ENCODE assay signal across 16 mouse cellular contexts in genomic region chr5:34217756-34218155, GRCm38 (mm10). TPM values are rescaled to one million over a fixed set of nuclear protein-coding genes. Genes with fewer than 3 reads are reported as not detected.
DNase-seq lines count a peak whose midpoint lies in the region; ATAC-seq and TF ChIP-seq lines count a peak whose summit lies in the region.
"Had no signal": no experiment of that assay in that cellular context is flagged by ENCODE, and none has a peak within 500 bp of the region (broad histone marks: within the 10 kb centered on the region; RNA-seq: fewer than 3 reads in every experiment).

No protein-coding gene starts in this region.

- no peaks in the 10 kb centered on the region for H3K27me3 ChIP-seq in limb, embryonic 14.5 days (ENCODE audit: control insufficient read depth, insufficient read depth, low read length)
- no peaks in the 10 kb centered on the region for H3K27me3 ChIP-seq in limb, embryonic 10.5 days (ENCODE audit: low read depth, poor library complexity, severe bottlenecking)
- no peaks in the 10 kb centered on the region for H3K27me3 ChIP-seq in embryonic facial prominence, embryonic 11.5 days (ENCODE audit: control insufficient read depth, insufficient read depth, low read length)
- peaks cover 10% of the 10 kb centered on the region for H3K27me3 ChIP-seq in heart, embryonic 11.5 days (ENCODE audit: control insufficient read depth, insufficient read depth, low read length)
- peaks cover 43% of the 10 kb centered on the region for H3K27me3 ChIP-seq in myocyte (ENCODE audit: control insufficient read depth, insufficient read depth, insufficient read length)
- H3K27me3 ChIP-seq: forebrain, embryonic 13.5 days had no signal

- H3K9ac ChIP-seq in limb, embryonic 14.5 days (ENCODE audit: low read depth, low read length, severe bottlenecking), result no peak overlapping the region
- H3K9ac ChIP-seq in embryonic facial prominence, embryonic 11.5 days (replicated peaks; ENCODE audit: low read length), result no peak overlapping the region
- no peak overlapping the region for H3K9ac ChIP-seq in heart, embryonic 11.5 days (ENCODE audit: low read depth, low read length)
- H3K9ac ChIP-seq: forebrain, embryonic 13.5 days; limb, embryonic 15.5 days; liver, postnatal 0 days had no signal

- ATAC-seq in limb, embryonic 14.5 days (ENCODE audit: low FRiP score, low read depth), result peak; percentile 41; the same call in 1 of the 2 replicates
- no peak for ATAC-seq in embryonic facial prominence, embryonic 11.5 days (replicated peaks; ENCODE audit: insufficient number of reproducible peaks, low FRiP score, low TSS enrichment, low read depth)
- ATAC-seq in heart, embryonic 11.5 days (replicated peaks; ENCODE audit: insufficient number of reproducible peaks, low FRiP score, low TSS enrichment), result peak; percentile 57
- no peak for ATAC-seq in megakaryocyte-erythroid progenitor cell, adult 5-6 weeks (replicated peaks; ENCODE audit: low FRiP score, low TSS enrichment, poor library complexity, severe bottlenecking)
- ATAC-seq: forebrain, embryonic 13.5 days; intestine, postnatal 0 days; liver, postnatal 0 days had no signal

- no peak overlapping the region for H3K27ac ChIP-seq in limb, embryonic 14.5 days (replicated peaks; ENCODE audit: low read depth, low read length)
- H3K27ac ChIP-seq in limb, embryonic 10.5 days, result no peak overlapping the region
- no peak overlapping the region for H3K27ac ChIP-seq in embryonic facial prominence, embryonic 11.5 days (replicated peaks; ENCODE audit: low read depth, low read length)
- no peak overlapping the region for H3K27ac ChIP-seq in heart, embryonic 11.5 days (ENCODE audit: low read depth, low read length)
- H3K27ac ChIP-seq: forebrain, embryonic 13.5 days; limb, embryonic 15.5 days had no signal

- no peaks in the 10 kb centered on the region for H3K9me3 ChIP-seq in limb, embryonic 14.5 days (ENCODE audit: control insufficient read depth, low read length)
- no peaks in the 10 kb centered on the region for H3K9me3 ChIP-seq in limb, embryonic 10.5 days (replicated peaks)
- H3K9me3 ChIP-seq in embryonic facial prominence, embryonic 11.5 days (replicated peaks; ENCODE audit: control insufficient read depth, low read length), result no peaks in the 10 kb centered on the region
- H3K9me3 ChIP-seq in heart, embryonic 11.5 days (replicated peaks; ENCODE audit: control insufficient read depth, low read length), result no peaks in the 10 kb centered on the region
- H3K9me3 ChIP-seq: forebrain, embryonic 13.5 days; limb, embryonic 15.5 days had no signal

- H3K4me3 ChIP-seq in limb, embryonic 14.5 days (replicated peaks; ENCODE audit: low read length), result no peak overlapping the region
- H3K4me3 ChIP-seq in limb, embryonic 10.5 days, result no peak overlapping the region
- H3K4me3 ChIP-seq in embryonic facial prominence, embryonic 11.5 days (ENCODE audit: low read depth, low read length), result no peak overlapping the region
- no peak overlapping the region for H3K4me3 ChIP-seq in heart, embryonic 11.5 days (ENCODE audit: low read depth, low read length)
- H3K4me3 ChIP-seq in myocyte, result no peak overlapping the region
- H3K4me3 ChIP-seq: forebrain, embryonic 13.5 days; limb, embryonic 15.5 days had no signal

- TF ChIP-seq POLR2A in limb, embryonic 14.5 days (IDR thresholded peaks at IDR 0.05; ENCODE audit: borderline replicate concordance, extremely low read depth, insufficient read depth, insufficient read length), result no peak
- no peak for TF ChIP-seq POLR2A in myocyte (IDR thresholded peaks at IDR 0.05; ENCODE audit: insufficient read length, low read depth)

- H3K79me2 ChIP-seq in myocyte (ENCODE audit: control insufficient read depth, insufficient read depth), result no peaks in the 10 kb centered on the region

- whole genome bisulfite sequencing in limb, embryonic 14.5 days, result 45% methylated on average over 9 of the region's 9 CpGs
- 50% methylated on average over 9 of the region's 9 CpGs for WGBS in limb, embryonic 10.5 days
- WGBS in embryonic facial prominence, embryonic 11.5 days, result 64% methylated on average over 9 of the region's 9 CpGs
- WGBS in heart, embryonic 11.5 days (ENCODE audit: insufficient replicate concordance), result 19% methylated on average over 9 of the region's 9 CpGs

- H3K4me1 ChIP-seq in limb, embryonic 14.5 days (ENCODE audit: control insufficient read depth, insufficient read depth, low read length), result no peaks in the 10 kb centered on the region
- H3K4me1 ChIP-seq in limb, embryonic 10.5 days, result no peaks in the 10 kb centered on the region
- H3K4me1 ChIP-seq in embryonic facial prominence, embryonic 11.5 days (ENCODE audit: control insufficient read depth, insufficient read depth, low read length), result no peaks in the 10 kb centered on the region
- peaks cover 21% of the 10 kb centered on the region for H3K4me1 ChIP-seq in heart, embryonic 11.5 days (ENCODE audit: control insufficient read depth, insufficient read depth, low read length)
- H3K4me1 ChIP-seq: forebrain, embryonic 13.5 days had no signal

- no peak overlapping the region for H3ac ChIP-seq in myocyte (ENCODE audit: control insufficient read depth, insufficient read length)

- H3K4me2 ChIP-seq in limb, embryonic 14.5 days (replicated peaks; ENCODE audit: low read depth, low read length, severe bottlenecking), result no peak overlapping the region
- H3K4me2 ChIP-seq in embryonic facial prominence, embryonic 11.5 days (ENCODE audit: low read depth, low read length), result no peak overlapping the region
- H3K4me2 ChIP-seq in heart, embryonic 11.5 days, result peak overlapping the region; percentile 32; the same call in 1 of the 2 replicates
- H3K4me2 ChIP-seq in myocyte (ENCODE audit: low read depth), result peak overlapping the region; percentile 34
- H3K4me2 ChIP-seq: forebrain, embryonic 13.5 days; limb, embryonic 15.5 days had no signal

- DNase-seq in limb, embryonic 14.5 days (ENCODE audit: low spot score), result no peak
- no peak for DNase-seq in limb, embryonic 10.5 days (ENCODE audit: low spot score)
- peak; percentile 6 for DNase-seq in embryonic facial prominence, embryonic 11.5 days (ENCODE audit: low spot score)
- no peak for DNase-seq in cerebellum, adult 18-20 months
- DNase-seq: adrenal gland, postnatal 14 days; cerebellum, postnatal 14 days; kidney, postnatal 10 days; liver, postnatal 0 days; right cerebral cortex, postnatal 4 days had no signal

- H3K36me3 ChIP-seq in limb, embryonic 14.5 days (ENCODE audit: control insufficient read depth, insufficient read depth, low read length), result no peaks in the 10 kb centered on the region
- no peaks in the 10 kb centered on the region for H3K36me3 ChIP-seq in limb, embryonic 10.5 days
- H3K36me3 ChIP-seq in embryonic facial prominence, embryonic 11.5 days (replicated peaks; ENCODE audit: control insufficient read depth, insufficient read depth, low read depth, low read length), result no peaks in the 10 kb centered on the region
- no peaks in the 10 kb centered on the region for H3K36me3 ChIP-seq in heart, embryonic 11.5 days (ENCODE audit: control insufficient read depth, insufficient read depth, low read length)
- no peaks in the 10 kb centered on the region for H3K36me3 ChIP-seq in myocyte (ENCODE audit: control insufficient read depth, insufficient read depth)
- H3K36me3 ChIP-seq: limb, embryonic 15.5 days had no signal

TF ChIP-seq in myocyte, 11 proteins besides CTCF, POLR2A, EP300 and RAD21:
- TF ChIP-seq MYOD1 (IDR thresholded peaks at IDR 0.05; ENCODE audit: control insufficient read depth in 1 of 3, insufficient read length in 2 of 3, low read depth in 2 of 3), result peak in 2 of 3 experiments; percentile 58 to 90
- no peak for TF ChIP-seq POLR2AphosphoS2 (IDR thresholded peaks at IDR 0.05; ENCODE audit: insufficient read length, low read depth)
- peak in 1 of 3 experiments; percentile 42 for TF ChIP-seq MYOG (IDR thresholded peaks at IDR 0.05; ENCODE audit: control insufficient read depth in 1 of 3, insufficient read depth in 1 of 3, insufficient read length in 2 of 3, low read depth in 2 of 3)
TF ChIP-seq in myocyte: peak in this region for 2.

RNA-seq across cellular contexts. Expression of gene Mxd4, which starts 30.2 kb away (rescaled TPM):
- polyA plus RNA-seq in limb, embryonic 14.5 days (2012; rRNA removed), result 89.7 and 125 TPM in 2 replicates
- polyA plus RNA-seq in limb, embryonic 14.5 days (2014; fragmentation: Nextera tagmentation; extraction: Ambion mirVana), result 46.6 and 52.2 TPM in 2 replicates
- polyA plus RNA-seq in limb, embryonic 10.5 days (2016; fragmentation: Nextera tagmentation; extraction: Ambion mirVana), result 13.2 and 25.3 TPM in 2 replicates
- 17.7 and 25.5 TPM in 2 replicates for polyA plus RNA-seq in embryonic facial prominence, embryonic 11.5 days (2014; fragmentation: Nextera tagmentation; extraction: Ambion mirVana)
- 23.3 and 26.7 TPM in 2 replicates for polyA plus RNA-seq in heart, embryonic 11.5 days (2014; fragmentation: Nextera tagmentation; extraction: Ambion mirVana)
- polyA plus RNA-seq in myocyte (2012; fragmentation: generic; extraction: Trizol), result 26.4 TPM
- 32.3 and 34.4 TPM in 2 replicates for total RNA-seq in megakaryocyte-erythroid progenitor cell, adult 5-6 weeks (2014; fragmentation: Nextera tagmentation)
- total RNA-seq in megakaryocyte-erythroid progenitor cell, adult 5-6 weeks (2017), result 9.5 and 14.7 TPM in 2 replicates

RNA-seq across cellular contexts. Expression of gene Haus3, which starts 48.4 kb away (rescaled TPM):
- 8.0 and 12.4 TPM in 2 replicates for polyA plus RNA-seq in limb, embryonic 14.5 days (2012; rRNA removed)
- 24.5 and 25.5 TPM in 2 replicates for polyA plus RNA-seq in limb, embryonic 14.5 days (2014; fragmentation: Nextera tagmentation; extraction: Ambion mirVana)
- 56.7 and 58.0 TPM in 2 replicates for polyA plus RNA-seq in limb, embryonic 10.5 days (2016; fragmentation: Nextera tagmentation; extraction: Ambion mirVana)
- 59.5 and 72.1 TPM in 2 replicates for polyA plus RNA-seq in embryonic facial prominence, embryonic 11.5 days (2014; fragmentation: Nextera tagmentation; extraction: Ambion mirVana)
- polyA plus RNA-seq in heart, embryonic 11.5 days (2014; fragmentation: Nextera tagmentation; extraction: Ambion mirVana), result 28.8 and 31.2 TPM in 2 replicates
- polyA plus RNA-seq in myocyte (2012; fragmentation: generic; extraction: Trizol), result 3.0 TPM
- 45.3 and 52.4 TPM in 2 replicates for total RNA-seq in megakaryocyte-erythroid progenitor cell, adult 5-6 weeks (2014; fragmentation: Nextera tagmentation)
- 83.0 and 139 TPM in 2 replicates for total RNA-seq in megakaryocyte-erythroid progenitor cell, adult 5-6 weeks (2017)

RNA-seq across cellular contexts. Expression of gene Poln, which starts 48.5 kb away (rescaled TPM):
- 0.79 and 1.7 TPM in 2 replicates for polyA plus RNA-seq in limb, embryonic 14.5 days (2012; rRNA removed)
- polyA plus RNA-seq in limb, embryonic 14.5 days (2014; fragmentation: Nextera tagmentation; extraction: Ambion mirVana), result 0.97 and 1.3 TPM in 2 replicates
- 0.59 and 0.63 TPM in 2 replicates for polyA plus RNA-seq in limb, embryonic 10.5 days (2016; fragmentation: Nextera tagmentation; extraction: Ambion mirVana)
- 0.21 and 0.99 TPM in 2 replicates for polyA plus RNA-seq in embryonic facial prominence, embryonic 11.5 days (2014; fragmentation: Nextera tagmentation; extraction: Ambion mirVana)
- 0.38 and 0.52 TPM in 2 replicates for polyA plus RNA-seq in heart, embryonic 11.5 days (2014; fragmentation: Nextera tagmentation; extraction: Ambion mirVana)
- 0.04 TPM for polyA plus RNA-seq in myocyte (2012; fragmentation: generic; extraction: Trizol)
- 0.26 and 3.1 TPM in 2 replicates for total RNA-seq in megakaryocyte-erythroid progenitor cell, adult 5-6 weeks (2014; fragmentation: Nextera tagmentation)
- total RNA-seq in megakaryocyte-erythroid progenitor cell, adult 5-6 weeks (2017), result 2.6 and 6.3 TPM in 2 replicates
- total RNA-seq: hematopoietic stem cell, adult 5-6 weeks had no signal
- polyA plus RNA-seq: intestine, postnatal 0 days had no signal

Comparison
In these comparisons a context has a peak if more than half of its experiments do, and no peak if none do; other contexts are left out.
1. ATAC-seq: peak in limb, embryonic 14.5 days (single experiment) and heart, embryonic 11.5 days (single experiment); none in embryonic facial prominence, embryonic 11.5 days (single experiment) and megakaryocyte-erythroid progenitor cell, adult 5-6 weeks (single experiment).
2. H3K4me2 ChIP-seq: peak in heart, embryonic 11.5 days (single experiment) and myocyte (single experiment); none in limb, embryonic 14.5 days (single experiment) and embryonic facial prominence, embryonic 11.5 days (single experiment).